Mouse (Mus musculus) G1E (cell line): ENCODE data around the gene Alg14.

Experiments
- CTCF ChIP-seq: IDR thresholded peaks from 2 replicates; pipeline ENCODE4 v1.5.1; 2012; ENCODE audit warnings: low read depth, low read length, inconsistent platforms, mixed read lengths
- GATA1 ChIP-seq: IDR thresholded peaks from 2 replicates; pipeline ENCODE4 v1.6.1; 2012; ENCODE audit warnings: borderline replicate concordance, low read length, inconsistent platforms, mixed read lengths
- GATA2 ChIP-seq: IDR thresholded peaks from 2 replicates; pipeline ENCODE4 v1.6.1; 2012; ENCODE audit warnings: low read depth, low read length, inconsistent platforms, borderline replicate concordance
- POLR2AphosphoS5 ChIP-seq: IDR thresholded peaks from 2 replicates; pipeline ENCODE4 v1.6.1; 2012; ENCODE audit warnings: low read depth, low read length, inconsistent platforms; ENCODE audit not compliant: insufficient replicate concordance
- TAL1 ChIP-seq: conservative IDR thresholded peaks from 2 replicates; pipeline ENCODE4 v1.6.1; 2012; ENCODE audit warnings: low read depth, low read length, inconsistent platforms, mixed read lengths

GRCm38 (mm10) chr3:121307532-121308234, 16.1 kb downstream of the Alg14 start:
- TF ChIP-seq CTCF (peak; percentile 98), GATA1 (no peak), TAL1 (no peak), POLR2AphosphoS5 (no peak), GATA2 (no peak)
